Mouse (Mus musculus): ENCODE measurements around the gene Igf2bp2.
A peak's percentile ranks its signal among the peaks of the same experiment; 100 is the strongest.

Igf2bp2 gene

GRCm38 (mm10) chr16:22022122-22022521 lies 141.0 kb downstream of the Igf2bp2 start:
- DNase-seq, result peak; percentile 47

- no peak for DNase-seq
Measured at GRCm38 (mm10) chr16:22015569-22015968, 147.5 kb downstream of the Igf2bp2 start.

GRCm38 (mm10) chr16:22009596-22009995 lies 153.5 kb downstream of the Igf2bp2 start:
- DNase-seq, result peak; percentile 71

- peak; percentile 100 for DNase-seq
Measured at GRCm38 (mm10) chr16:22009099-22009584, 154.0 kb downstream of the Igf2bp2 start, which contains the start of gene Senp2. Gene Senp2 (plus strand): TSS chr16:22009484.

Measured in thymus, postnatal 14 days (tissue).